Mouse (Mus musculus): ENCODE measurements around the gene Gas7. TPM values are rescaled to one million over a fixed set of nuclear protein-coding genes. Genes with fewer than 3 reads are reported as not detected.

Gene Gas7
- polyA plus RNA-seq, 1 experiment from 2014 or later: 53.5 TPM

DNA sequence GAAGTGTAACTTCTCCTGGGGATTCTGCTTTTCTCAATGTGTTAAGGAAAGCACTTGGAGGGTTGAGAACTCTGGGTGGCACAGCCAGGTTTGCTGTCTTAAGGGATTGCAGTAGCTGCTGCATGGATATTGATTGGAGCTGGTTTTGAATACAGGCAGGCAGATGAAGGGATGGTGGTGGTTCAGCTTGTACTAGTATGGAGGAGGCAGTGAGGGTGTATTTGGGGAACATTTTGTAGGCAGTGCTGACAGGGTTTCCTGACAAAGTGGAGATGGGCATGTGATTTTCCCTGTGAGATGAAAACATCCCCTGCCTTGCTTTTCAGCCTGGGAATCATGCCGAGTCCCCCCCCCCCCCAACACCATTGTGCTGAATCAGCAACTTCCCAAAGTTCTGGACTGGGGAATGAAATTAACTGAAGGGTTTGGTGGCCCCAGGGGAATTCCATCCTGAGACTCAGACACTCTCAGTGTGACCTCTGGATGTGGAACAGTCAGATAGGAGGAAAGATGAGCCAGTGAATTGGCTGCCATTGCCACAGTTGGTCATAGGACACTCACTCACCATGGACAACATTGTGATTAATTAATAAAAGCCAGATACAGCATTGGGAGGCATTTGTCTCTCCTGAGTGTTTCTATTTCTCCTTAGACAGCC lies 54.1 kb downstream of the Gas7 start:
- Histone ChIP-seq H3K4me2 (ENCODE audit: low read length) (no peak overlapping the region), H3K4me1 (ENCODE audit: control insufficient read depth, insufficient read depth, low read length) (no peaks in the 10 kb centered on the region), H3K36me3 (ENCODE audit: control insufficient read depth, insufficient read depth, low read length) (no peaks in the 10 kb centered on the region), H3K9me3 (replicated peaks; ENCODE audit: control insufficient read depth, low read length, poor library complexity, severe bottlenecking) (no peaks in the 10 kb centered on the region), H3K9ac (ENCODE audit: low read depth, low read length) (no peak overlapping the region), H3K27me3 (ENCODE audit: control insufficient read depth, insufficient read depth, low read depth, low read length) (no peaks in the 10 kb centered on the region), H3K27ac (ENCODE audit: low read length) (no peak overlapping the region), H3K4me3 (ENCODE audit: low read depth, low read length) (no peak overlapping the region)
- ATAC-seq: no peak
- WGBS: 38% methylated on average over 1 of the region's 1 CpGs

DNA sequence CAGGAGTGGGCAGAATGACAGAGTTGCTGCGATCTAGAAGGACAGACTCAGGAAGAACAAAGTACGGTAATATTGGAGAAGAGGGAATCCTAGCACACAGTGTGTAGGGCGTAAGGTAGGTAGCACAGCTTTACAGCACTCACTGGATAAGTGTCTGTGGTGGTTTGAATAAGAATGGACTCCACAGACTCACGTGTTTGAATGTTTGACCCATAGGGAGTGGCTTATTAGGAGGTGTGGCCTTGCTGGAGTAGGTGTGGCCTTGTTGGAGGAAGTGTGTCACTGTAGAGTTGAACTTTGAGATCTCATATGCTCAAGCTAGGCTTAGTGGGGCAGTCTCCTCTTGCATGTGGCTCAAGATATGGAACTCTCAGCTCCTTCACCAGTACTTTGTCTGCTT lies 55.6 kb downstream of the Gas7 start:
- Histone ChIP-seq H3K27me3 (ENCODE audit: control insufficient read depth, insufficient read depth, low read depth, low read length) (no peaks in the 10 kb centered on the region), H3K4me2 (ENCODE audit: low read length) (no peak overlapping the region), H3K4me3 (ENCODE audit: low read depth, low read length) (no peak overlapping the region), H3K9ac (ENCODE audit: low read depth, low read length) (no peak overlapping the region), H3K36me3 (ENCODE audit: control insufficient read depth, insufficient read depth, low read length) (no peaks in the 10 kb centered on the region), H3K27ac (ENCODE audit: low read length) (no peak overlapping the region), H3K4me1 (ENCODE audit: control insufficient read depth, insufficient read depth, low read length) (peaks cover 3% of the 10 kb centered on the region; the same call in 1 of the 2 replicates), H3K9me3 (replicated peaks; ENCODE audit: control insufficient read depth, low read length, poor library complexity, severe bottlenecking) (no peaks in the 10 kb centered on the region)
- ATAC-seq: no peak
- WGBS: 82% methylated on average over 4 of the region's 4 CpGs

DNA sequence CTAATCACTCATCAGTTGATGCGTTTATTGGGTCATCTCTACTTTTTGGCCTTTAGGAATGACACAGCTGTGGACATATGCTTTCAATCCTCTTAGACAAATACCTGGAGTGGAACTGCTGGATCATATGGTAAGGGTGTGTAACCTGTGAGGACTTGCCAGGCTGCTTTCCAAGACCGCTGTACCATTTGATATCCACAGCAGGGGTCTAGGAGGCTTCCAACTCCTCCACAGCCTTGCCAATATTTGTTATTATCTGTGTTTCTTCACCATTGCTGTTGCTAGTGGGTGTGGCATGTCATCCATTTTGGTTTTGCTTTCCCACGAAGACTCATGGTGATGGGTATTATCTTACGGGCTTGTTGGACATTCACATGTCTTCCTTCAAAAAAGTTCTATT lies 57.8 kb downstream of the Gas7 start:
- Histone ChIP-seq H3K9me3 (replicated peaks; ENCODE audit: control insufficient read depth, low read length, poor library complexity, severe bottlenecking) (no peaks in the 10 kb centered on the region), H3K4me1 (ENCODE audit: control insufficient read depth, insufficient read depth, low read length) (peaks cover 3% of the 10 kb centered on the region; the same call in 1 of the 2 replicates), H3K4me2 (ENCODE audit: low read length) (no peak overlapping the region), H3K27me3 (ENCODE audit: control insufficient read depth, insufficient read depth, low read depth, low read length) (no peaks in the 10 kb centered on the region), H3K9ac (ENCODE audit: low read depth, low read length) (no peak overlapping the region), H3K36me3 (ENCODE audit: control insufficient read depth, insufficient read depth, low read length) (no peaks in the 10 kb centered on the region), H3K4me3 (ENCODE audit: low read depth, low read length) (no peak overlapping the region), H3K27ac (ENCODE audit: low read length) (no peak overlapping the region)
- no peak for ATAC-seq
- WGBS: 88% methylated on average over 4 of the region's 4 CpGs

DNA sequence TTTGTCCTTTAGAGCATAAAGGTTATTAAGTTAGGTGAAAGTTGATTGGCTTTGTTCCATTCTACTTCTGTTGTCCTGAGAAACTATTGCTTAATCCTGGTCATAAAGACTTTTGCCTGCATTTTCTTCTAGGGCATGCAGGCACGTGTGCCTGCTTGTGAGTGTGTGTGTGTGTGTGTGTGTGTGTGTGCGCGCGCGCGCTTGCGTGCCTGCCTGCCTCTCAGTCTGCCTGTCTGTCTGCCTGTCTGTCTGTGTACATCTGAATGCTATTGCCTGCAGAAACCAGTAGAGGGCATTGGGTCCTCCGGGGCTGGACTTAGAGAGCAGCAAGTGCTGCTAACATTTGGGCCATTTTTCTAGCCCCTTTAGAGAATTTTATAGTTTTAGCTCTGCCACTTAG lies 59.2 kb downstream of the Gas7 start:
- ATAC-seq: no peak
- no peaks in the 10 kb centered on the region for H3K9me3 ChIP-seq (replicated peaks; ENCODE audit: control insufficient read depth, low read length, poor library complexity, severe bottlenecking)
- no peak overlapping the region for H3K27ac ChIP-seq (ENCODE audit: low read length)
- H3K4me2 ChIP-seq (ENCODE audit: low read length): no peak overlapping the region
- 85% methylated on average over 8 of the region's 8 CpGs for WGBS
- H3K4me1 ChIP-seq (ENCODE audit: control insufficient read depth, insufficient read depth, low read length): peaks cover 3% of the 10 kb centered on the region; the same call in 1 of the 2 replicates
- H3K4me3 ChIP-seq (ENCODE audit: low read depth, low read length): no peak overlapping the region
- no peaks in the 10 kb centered on the region for H3K27me3 ChIP-seq (ENCODE audit: control insufficient read depth, insufficient read depth, low read depth, low read length)
- no peaks in the 10 kb centered on the region for H3K36me3 ChIP-seq (ENCODE audit: control insufficient read depth, insufficient read depth, low read length)
- H3K9ac ChIP-seq (ENCODE audit: low read depth, low read length): no peak overlapping the region

DNA sequence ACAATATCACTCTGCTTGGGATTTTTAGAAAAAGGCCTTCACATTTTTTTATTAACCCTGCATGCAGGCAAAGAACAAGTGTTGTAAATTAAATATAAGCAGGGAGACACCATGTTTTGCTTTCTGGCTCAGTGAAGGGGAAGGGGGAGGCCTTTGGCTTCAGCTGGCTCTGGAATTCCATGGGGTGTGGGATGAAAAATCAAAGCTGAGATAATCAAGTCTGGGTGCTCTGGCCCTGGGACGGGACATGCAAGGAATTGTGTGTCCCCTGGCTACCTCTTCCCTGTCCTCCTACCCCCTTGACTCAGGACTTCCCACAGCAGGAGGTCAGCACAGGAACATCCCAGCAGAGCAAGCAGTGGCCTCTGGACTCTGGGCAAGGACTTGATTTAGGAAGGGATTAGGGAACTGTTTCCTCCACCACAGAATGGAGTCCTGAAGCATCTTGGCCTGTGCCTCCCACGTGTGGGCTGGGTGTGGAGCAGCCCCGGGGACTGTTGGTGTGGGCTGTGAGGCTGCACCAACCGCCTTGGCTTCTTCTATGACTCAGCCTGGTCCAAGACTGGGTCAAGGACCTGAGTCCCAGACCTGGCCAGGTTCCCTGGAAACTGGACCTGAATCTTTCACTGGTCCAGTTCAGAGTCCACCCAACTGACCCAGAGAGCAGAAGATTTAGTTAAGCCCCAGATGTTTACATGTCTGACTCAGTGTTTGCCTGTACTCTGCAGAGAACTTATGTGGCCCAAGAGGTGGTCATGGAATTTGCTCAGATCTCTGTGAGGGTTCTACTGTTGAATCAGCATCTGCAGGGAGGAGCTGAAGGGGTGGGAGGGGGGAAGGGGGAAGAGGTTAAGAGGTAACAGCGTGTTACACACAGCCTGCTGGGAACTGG lies 60.0 kb downstream of the Gas7 start:
- ATAC-seq: no peak
- 60% methylated on average over 5 of the region's 5 CpGs for WGBS
- Histone ChIP-seq H3K27ac (ENCODE audit: low read length) (no peak overlapping the region), H3K4me2 (ENCODE audit: low read length) (no peak overlapping the region), H3K27me3 (ENCODE audit: control insufficient read depth, insufficient read depth, low read depth, low read length) (no peaks in the 10 kb centered on the region), H3K36me3 (ENCODE audit: control insufficient read depth, insufficient read depth, low read length) (no peaks in the 10 kb centered on the region), H3K4me1 (ENCODE audit: control insufficient read depth, insufficient read depth, low read length) (peaks cover 3% of the 10 kb centered on the region; the same call in 1 of the 2 replicates), H3K9ac (ENCODE audit: low read depth, low read length) (0 out of 2 replicates have a peak overlapping the region, but pooled peaks have one; percentile 10), H3K9me3 (replicated peaks; ENCODE audit: control insufficient read depth, low read length, poor library complexity, severe bottlenecking) (no peaks in the 10 kb centered on the region), H3K4me3 (ENCODE audit: low read depth, low read length) (no peak overlapping the region)

DNA sequence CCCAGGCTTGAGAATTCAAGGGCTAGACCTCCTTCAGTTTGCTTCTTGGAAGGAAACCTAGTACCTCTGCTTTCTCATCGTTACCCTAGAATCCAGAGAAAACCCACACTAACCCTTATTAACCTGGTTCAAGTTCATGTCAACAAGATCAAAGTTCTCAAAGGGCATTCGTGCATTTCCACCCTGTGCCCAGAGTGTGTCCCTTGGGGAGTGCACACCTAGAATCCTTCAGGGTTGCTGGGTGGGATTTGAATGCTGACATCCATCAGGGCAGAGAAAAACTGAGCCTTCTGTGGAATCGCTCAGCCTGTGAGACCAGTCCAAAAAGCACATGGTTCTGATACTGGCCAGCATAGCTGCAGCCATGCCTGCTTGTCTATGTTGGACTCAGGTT lies 60.7 kb downstream of the Gas7 start:
- Histone ChIP-seq H3K27ac (ENCODE audit: low read length) (no peak overlapping the region), H3K27me3 (ENCODE audit: control insufficient read depth, insufficient read depth, low read depth, low read length) (no peaks in the 10 kb centered on the region), H3K9me3 (replicated peaks; ENCODE audit: control insufficient read depth, low read length, poor library complexity, severe bottlenecking) (no peaks in the 10 kb centered on the region), H3K9ac (ENCODE audit: low read depth, low read length) (no peak overlapping the region), H3K4me3 (ENCODE audit: low read depth, low read length) (no peak overlapping the region), H3K4me1 (ENCODE audit: control insufficient read depth, insufficient read depth, low read length) (peaks cover 3% of the 10 kb centered on the region; the same call in 1 of the 2 replicates), H3K4me2 (ENCODE audit: low read length) (no peak overlapping the region), H3K36me3 (ENCODE audit: control insufficient read depth, insufficient read depth, low read length) (no peaks in the 10 kb centered on the region)
- WGBS: 73% methylated on average over 3 of the region's 3 CpGs
- ATAC-seq: no peak

DNA sequence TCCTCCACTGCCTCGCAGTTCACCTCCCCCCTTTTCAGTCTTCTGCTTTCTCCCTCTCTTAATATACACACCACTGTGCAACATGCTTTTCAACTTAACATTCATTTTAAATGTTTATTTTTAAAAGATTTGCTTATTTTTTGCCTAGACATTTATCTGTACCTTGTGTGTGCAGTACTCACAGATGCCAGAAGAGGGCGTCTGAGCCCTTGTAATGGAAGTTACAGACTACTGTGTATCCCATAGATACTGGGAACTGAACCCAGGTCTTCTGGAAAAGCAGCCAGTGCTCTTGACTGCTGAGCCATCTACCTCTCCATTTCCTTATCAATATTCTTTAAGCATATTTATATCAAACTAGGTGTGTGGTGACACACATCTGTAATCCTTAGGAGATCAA lies 62.5 kb downstream of the Gas7 start:
- peaks cover 3% of the 10 kb centered on the region; the same call in 1 of the 2 replicates for H3K4me1 ChIP-seq (ENCODE audit: control insufficient read depth, insufficient read depth, low read length)
- no peak overlapping the region for H3K4me3 ChIP-seq (ENCODE audit: low read depth, low read length)
- no peaks in the 10 kb centered on the region for H3K27me3 ChIP-seq (ENCODE audit: control insufficient read depth, insufficient read depth, low read depth, low read length)
- H3K4me2 ChIP-seq (ENCODE audit: low read length): no peak overlapping the region
- H3K9ac ChIP-seq (ENCODE audit: low read depth, low read length): no peak overlapping the region
- H3K27ac ChIP-seq (ENCODE audit: low read length): no peak overlapping the region
- no peaks in the 10 kb centered on the region for H3K9me3 ChIP-seq (replicated peaks; ENCODE audit: control insufficient read depth, low read length, poor library complexity, severe bottlenecking)
- ATAC-seq: no peak
- WGBS: 57% methylated on average over 2 of the region's 2 CpGs
- no peaks in the 10 kb centered on the region for H3K36me3 ChIP-seq (ENCODE audit: control insufficient read depth, insufficient read depth, low read length)

DNA sequence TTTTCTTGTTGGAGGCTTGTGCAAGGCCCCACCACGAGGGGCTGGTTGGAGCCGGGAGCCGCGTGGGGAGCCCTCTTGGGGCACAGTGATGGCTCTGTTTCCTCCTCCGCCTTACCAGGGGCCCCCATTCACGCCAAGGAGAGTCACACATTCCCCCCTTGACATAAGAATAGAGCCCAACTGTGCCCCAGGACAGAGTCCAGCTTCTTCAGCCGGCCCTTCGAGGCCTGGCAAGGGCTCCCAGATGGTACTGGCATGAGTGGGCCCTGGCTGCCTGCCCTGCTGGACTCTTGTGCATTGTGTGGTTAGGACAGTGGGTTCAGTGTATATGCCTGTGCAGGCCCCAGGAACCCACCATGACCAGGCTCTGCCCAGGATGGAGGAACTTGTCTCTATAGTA lies 63.7 kb downstream of the Gas7 start:
- peak; percentile 48; the same call in 1 of the 2 replicates for ATAC-seq
- Histone ChIP-seq H3K4me2 (ENCODE audit: low read length) (no peak overlapping the region), H3K9me3 (replicated peaks; ENCODE audit: control insufficient read depth, low read length, poor library complexity, severe bottlenecking) (no peaks in the 10 kb centered on the region), H3K27me3 (ENCODE audit: control insufficient read depth, insufficient read depth, low read depth, low read length) (no peaks in the 10 kb centered on the region), H3K4me1 (ENCODE audit: control insufficient read depth, insufficient read depth, low read length) (peaks cover 3% of the 10 kb centered on the region; the same call in 1 of the 2 replicates), H3K9ac (ENCODE audit: low read depth, low read length) (no peak overlapping the region), H3K36me3 (ENCODE audit: control insufficient read depth, insufficient read depth, low read length) (no peaks in the 10 kb centered on the region), H3K4me3 (ENCODE audit: low read depth, low read length) (no peak overlapping the region), H3K27ac (ENCODE audit: low read length) (no peak overlapping the region)
- 88% methylated on average over 8 of the region's 8 CpGs for WGBS

DNA sequence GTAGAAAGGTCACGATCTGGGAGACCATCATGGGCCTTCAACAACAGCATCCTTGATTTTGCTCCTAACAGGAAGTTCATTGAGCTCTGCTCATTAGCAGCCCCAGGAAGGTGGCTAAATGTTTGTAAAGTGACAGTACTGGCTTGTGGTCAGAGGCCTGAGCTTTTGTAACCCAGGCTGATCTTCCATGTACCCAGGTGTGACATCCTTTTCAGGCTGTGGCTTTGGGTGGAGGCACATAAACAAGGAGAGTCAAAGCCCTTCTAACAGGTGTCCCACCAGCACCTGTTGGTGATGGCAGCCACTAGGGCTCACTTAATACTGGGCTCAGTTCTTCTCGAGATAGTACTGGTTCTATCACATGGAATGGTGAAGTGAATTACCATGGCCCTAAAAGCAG lies 67.4 kb downstream of the Gas7 start:
- H3K4me1 ChIP-seq (ENCODE audit: control insufficient read depth, insufficient read depth, low read length): peaks cover 6% of the 10 kb centered on the region
- H3K36me3 ChIP-seq (ENCODE audit: control insufficient read depth, insufficient read depth, low read length): no peaks in the 10 kb centered on the region
- no peak overlapping the region for H3K4me3 ChIP-seq (ENCODE audit: low read depth, low read length)
- no peak for ATAC-seq
- no peak overlapping the region for H3K4me2 ChIP-seq (ENCODE audit: low read length)
- no peaks in the 10 kb centered on the region for H3K9me3 ChIP-seq (replicated peaks; ENCODE audit: control insufficient read depth, low read length, poor library complexity, severe bottlenecking)
- H3K9ac ChIP-seq (ENCODE audit: low read depth, low read length): no peak overlapping the region
- WGBS: 89% methylated on average over 2 of the region's 2 CpGs
- no peaks in the 10 kb centered on the region for H3K27me3 ChIP-seq (ENCODE audit: control insufficient read depth, insufficient read depth, low read depth, low read length)
- H3K27ac ChIP-seq (ENCODE audit: low read length): no peak overlapping the region
